In the genomic region with DNA sequence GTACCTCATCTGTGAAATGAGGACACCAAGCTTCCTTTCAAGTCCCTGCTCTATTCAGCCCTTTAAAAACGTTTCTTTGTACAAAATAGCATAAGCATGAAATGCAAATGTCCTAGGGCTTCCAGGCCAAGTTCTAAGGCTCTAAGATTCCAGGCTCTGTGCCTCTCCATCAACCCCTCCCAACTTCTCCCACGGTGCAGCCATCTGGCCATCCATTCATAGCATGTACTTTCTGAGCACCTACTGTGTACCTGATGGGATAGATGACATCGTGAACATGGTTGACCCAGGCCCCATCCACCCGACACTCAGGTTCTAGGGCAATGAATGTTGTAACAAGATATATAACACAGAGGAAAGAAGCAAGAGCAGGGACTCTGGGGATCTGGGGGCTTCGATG, we compare ENCODE assay signal across 17 mouse cellular contexts.
"Had no signal": no experiment of that assay in that cellular context is flagged by ENCODE, and none has a peak within 500 bp of the region (broad histone marks: within the 10 kb centered on the region; RNA-seq: fewer than 3 reads in every experiment).

No protein-coding gene starts in this region.

- H3K27ac ChIP-seq: limb, embryonic 15.5 days; liver, embryonic 12.5 days; lung, embryonic 15.5 days; macrophage; neural tube, embryonic 13.5 days; stomach, embryonic 15.5 days had no signal

- H3K9ac ChIP-seq: limb, embryonic 15.5 days; liver, embryonic 12.5 days; lung, embryonic 15.5 days; neural tube, embryonic 13.5 days; stomach, embryonic 15.5 days had no signal

- H3K4me1 ChIP-seq: liver, embryonic 12.5 days; stomach, embryonic 15.5 days had no signal

- H3K27me3 ChIP-seq: limb, embryonic 15.5 days; liver, embryonic 12.5 days; lung, embryonic 15.5 days; neural tube, embryonic 13.5 days; stomach, embryonic 15.5 days had no signal

- H3K4me3 ChIP-seq: limb, embryonic 15.5 days; liver, embryonic 12.5 days; lung, embryonic 15.5 days; megakaryocyte, embryonic 14.5 days; neural tube, embryonic 13.5 days; stomach, embryonic 15.5 days had no signal

- ATAC-seq: liver, embryonic 12.5 days; midbrain, embryonic 16.5 days had no signal

- H3K4me2 ChIP-seq: limb, embryonic 15.5 days; liver, embryonic 12.5 days; lung, embryonic 15.5 days; midbrain, embryonic 11.5 days; neural tube, embryonic 13.5 days; stomach, embryonic 15.5 days had no signal

- H3K9me3 ChIP-seq: limb, embryonic 15.5 days; liver, embryonic 12.5 days; lung, embryonic 15.5 days; megakaryocyte, embryonic 14.5 days; neural tube, embryonic 13.5 days; stomach, embryonic 15.5 days had no signal

- DNase-seq: kidney, postnatal 10 days; kidney, postnatal 4 days; lung, postnatal 14 days; retina, postnatal 1 day; right cerebral cortex, postnatal 4 days; spleen, adult 18-20 months; thymus, adult 2 months; thymus, postnatal 25 days had no signal

- H3K36me3 ChIP-seq: limb, embryonic 15.5 days; liver, embryonic 12.5 days; lung, embryonic 15.5 days; neural tube, embryonic 13.5 days; stomach, embryonic 15.5 days had no signal
